Mouse (Mus musculus) cerebellum, adult 18-20 months (tissue): ENCODE data around the gene Sptbn4.

ENCODE experiments used
- DNase-seq, 2 experiments: peaks; one replicate each; pipeline ENCODE4 v3.0.0; 2021

Sptbn4 gene

GRCm38 (mm10) chr7:27473835-27474489, 26.5 kb upstream of the Sptbn4 start:
- DNase-seq, result no peak

GRCm38 (mm10) chr7:27473156-27473834, 25.8 kb upstream of the Sptbn4 start, which contains the start of gene Sertad3:
Gene Sertad3 (plus strand): TSS chr7:27473768.
- peak; percentile 99 to 100 for DNase-seq

- no peak for DNase-seq
Measured at GRCm38 (mm10) chr7:27472596-27472995, 25.1 kb upstream of the Sptbn4 start.

- DNase-seq, result no peak
Measured at GRCm38 (mm10) chr7:27471390-27472120, 24.1 kb upstream of the Sptbn4 start.

- no peak for DNase-seq
Measured at GRCm38 (mm10) chr7:27467648-27468047, 20.2 kb upstream of the Sptbn4 start.

GRCm38 (mm10) chr7:27460477-27460876, 13.0 kb upstream of the Sptbn4 start:
- DNase-seq, result no peak

- DNase-seq, result no peak
Measured at GRCm38 (mm10) chr7:27459640-27460039, 12.2 kb upstream of the Sptbn4 start.

- DNase-seq, result no peak
Measured at GRCm38 (mm10) chr7:27458614-27459013, 11.1 kb upstream of the Sptbn4 start.

GRCm38 (mm10) chr7:27455273-27455672, 7.8 kb upstream of the Sptbn4 start:
- no peak for DNase-seq

- no peak for DNase-seq
Measured at GRCm38 (mm10) chr7:27454461-27455121, 7.1 kb upstream of the Sptbn4 start.

GRCm38 (mm10) chr7:27452206-27452770, 4.8 kb upstream of the Sptbn4 start:
- no peak for DNase-seq

- DNase-seq, result no peak
Measured at GRCm38 (mm10) chr7:27451359-27451758, 3.9 kb upstream of the Sptbn4 start.

GRCm38 (mm10) chr7:27449256-27449862, 1.9 kb upstream of the Sptbn4 start:
- peak; percentile 69 to 76 for DNase-seq

GRCm38 (mm10) chr7:27448421-27449206, 1.1 kb upstream of the Sptbn4 start:
- DNase-seq, result peak; percentile 43 to 59

GRCm38 (mm10) chr7:27446521-27447418, 716 bp downstream of the Sptbn4 start:
- DNase-seq, result peak; percentile 68 to 73

- peak in 1 of 2 experiments; percentile 41 for DNase-seq
Measured at GRCm38 (mm10) chr7:27446051-27446450, 1.4 kb downstream of the Sptbn4 start.

GRCm38 (mm10) chr7:27440014-27440413, 7.5 kb downstream of the Sptbn4 start:
- no peak for DNase-seq

- DNase-seq, result peak; percentile 29 to 36
Measured at GRCm38 (mm10) chr7:27437544-27437943, 9.9 kb downstream of the Sptbn4 start.

- no peak for DNase-seq
Measured at GRCm38 (mm10) chr7:27433794-27434193, 13.7 kb downstream of the Sptbn4 start.

- no peak for DNase-seq
Measured at GRCm38 (mm10) chr7:27433349-27433748, 14.1 kb downstream of the Sptbn4 start.
